Mouse (Mus musculus): Measurements from ENCODE around the gene C3. TPM values are rescaled to one million over a fixed set of nuclear protein-coding genes. Genes with fewer than 3 reads are reported as not detected.

The C3 gene
- total and polyA plus RNA-seq, 2 experiments from 2014 or later, result 0.78 to 1.8 TPM

DNA sequence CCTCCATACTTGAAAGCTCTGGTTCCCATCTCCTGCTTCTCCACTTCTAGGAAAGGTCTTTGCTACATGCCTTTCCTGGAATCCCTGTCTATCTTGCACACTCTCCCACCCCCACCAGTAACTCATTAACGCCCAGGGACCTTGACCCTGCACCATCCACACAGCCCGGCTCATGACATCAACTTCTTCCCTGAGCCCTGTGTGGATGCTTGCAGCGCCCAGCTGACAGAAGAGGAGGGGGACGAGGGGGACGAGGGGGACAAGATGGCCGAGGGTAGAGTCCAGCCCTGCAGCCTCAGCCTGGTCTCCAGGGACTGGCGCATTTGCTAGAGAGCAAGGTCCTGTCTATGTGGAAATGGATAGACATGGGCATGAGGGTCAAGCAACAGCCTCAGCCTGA, 5.1 kb upstream of the C3 start:
- DNase-seq (ENCODE audit: low spot score), result no peak
- H3K4me1 ChIP-seq (ENCODE audit: insufficient read depth, low read length), result no peaks in the 10 kb centered on the region
- no peak for TF ChIP-seq CTCF (IDR thresholded peaks at IDR 0.05; ENCODE audit: low read depth)
- peaks cover 14% of the 10 kb centered on the region; the same call in 1 of the 2 replicates for H3K36me3 ChIP-seq (ENCODE audit: insufficient read depth, low read length)
- H3K4me2 ChIP-seq (ENCODE audit: low read depth, low read length), result no peak overlapping the region
- no peaks in the 10 kb centered on the region for H3K9me3 ChIP-seq (ENCODE audit: low read length)
- no peaks in the 10 kb centered on the region for H3K27me3 ChIP-seq (ENCODE audit: insufficient read depth, low read length)
- ATAC-seq, result no peak
- no peak overlapping the region for H3K4me3 ChIP-seq (ENCODE audit: low read length)
- WGBS, result 47% methylated on average over 7 of the region's 7 CpGs
- H3K27ac ChIP-seq, result no peak overlapping the region
- H3K9ac ChIP-seq (replicated peaks; ENCODE audit: low read length), result no peak overlapping the region

DNA sequence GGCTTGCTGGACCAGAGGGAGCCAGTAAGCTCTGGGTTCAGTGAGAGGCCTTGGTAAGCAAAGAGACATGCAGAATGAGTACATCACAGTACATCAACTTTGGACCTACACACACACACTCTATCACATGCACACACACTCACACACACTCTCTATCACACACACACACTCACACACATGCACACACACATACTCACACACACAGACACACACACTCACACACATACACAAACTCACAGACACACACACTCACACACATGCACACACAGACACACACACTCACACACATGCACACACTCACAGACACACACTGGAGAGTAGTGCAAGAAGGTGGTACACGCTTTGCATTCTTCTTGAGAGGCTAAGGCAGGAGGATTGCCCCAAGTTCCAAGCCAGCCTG, 4.3 kb upstream of the C3 start:
- DNase-seq (ENCODE audit: low spot score) (no peak), ATAC-seq (no peak)
- no peak for TF ChIP-seq CTCF (IDR thresholded peaks at IDR 0.05; ENCODE audit: low read depth)
- 91% methylated on average over 1 of the region's 1 CpGs for WGBS
- Histone ChIP-seq H3K9me3 (ENCODE audit: low read length) (no peaks in the 10 kb centered on the region), H3K4me2 (ENCODE audit: low read depth, low read length) (no peak overlapping the region), H3K4me3 (ENCODE audit: low read length) (no peak overlapping the region), H3K27me3 (ENCODE audit: insufficient read depth, low read length) (no peaks in the 10 kb centered on the region), H3K27ac (no peak overlapping the region), H3K9ac (replicated peaks; ENCODE audit: low read length) (no peak overlapping the region), H3K4me1 (ENCODE audit: insufficient read depth, low read length) (no peaks in the 10 kb centered on the region), H3K36me3 (ENCODE audit: insufficient read depth, low read length) (peaks cover 6% of the 10 kb centered on the region; the same call in 1 of the 2 replicates)

DNA sequence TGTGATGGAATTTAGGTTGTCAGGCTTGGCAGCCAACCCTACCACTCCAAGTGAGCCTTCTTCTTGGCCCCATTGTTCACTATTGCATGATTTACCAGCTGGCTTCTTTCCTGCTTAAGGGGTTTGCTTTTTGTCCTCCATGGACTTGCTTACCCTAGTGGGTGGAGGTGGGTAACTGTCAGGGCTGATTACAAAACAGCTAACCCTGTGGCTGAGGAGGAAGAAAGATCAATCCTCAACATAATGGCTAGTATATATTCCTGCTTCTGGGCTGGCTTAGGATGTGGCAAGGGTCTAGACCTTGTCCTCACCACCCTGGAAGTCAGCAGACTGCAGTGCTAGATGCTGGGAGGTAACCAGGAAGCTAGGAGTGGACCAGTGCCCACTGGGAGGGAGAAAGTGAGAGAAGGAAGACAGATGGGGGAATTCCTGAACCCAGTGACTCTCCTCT, 3.4 kb upstream of the C3 start:
- Histone ChIP-seq H3K9me3 (ENCODE audit: low read length) (no peaks in the 10 kb centered on the region), H3K4me2 (ENCODE audit: low read depth, low read length) (no peak overlapping the region), H3K27ac (no peak overlapping the region), H3K36me3 (ENCODE audit: insufficient read depth, low read length) (no peaks in the 10 kb centered on the region), H3K4me3 (ENCODE audit: low read length) (no peak overlapping the region), H3K27me3 (ENCODE audit: insufficient read depth, low read length) (no peaks in the 10 kb centered on the region), H3K9ac (replicated peaks; ENCODE audit: low read length) (no peak overlapping the region), H3K4me1 (ENCODE audit: insufficient read depth, low read length) (no peaks in the 10 kb centered on the region)
- no peak for DNase-seq (ENCODE audit: low spot score)
- ATAC-seq, result no peak
- no peak for TF ChIP-seq CTCF (IDR thresholded peaks at IDR 0.05; ENCODE audit: low read depth)

GRCm38 (mm10) chr17:57230728-57231125, 2.8 kb upstream of the C3 start:
- Histone ChIP-seq H3K4me3 (ENCODE audit: low read length) (no peak overlapping the region), H3K9ac (replicated peaks; ENCODE audit: low read length) (no peak overlapping the region), H3K4me1 (ENCODE audit: insufficient read depth, low read length) (no peaks in the 10 kb centered on the region), H3K27ac (no peak overlapping the region), H3K27me3 (ENCODE audit: insufficient read depth, low read length) (no peaks in the 10 kb centered on the region), H3K4me2 (ENCODE audit: low read depth, low read length) (no peak overlapping the region), H3K36me3 (ENCODE audit: insufficient read depth, low read length) (no peaks in the 10 kb centered on the region), H3K9me3 (ENCODE audit: low read length) (no peaks in the 10 kb centered on the region)
- 70% methylated on average over 6 of the region's 6 CpGs for WGBS
- no peak for ATAC-seq
- DNase-seq (ENCODE audit: low spot score), result no peak
- no peak for TF ChIP-seq CTCF (IDR thresholded peaks at IDR 0.05; ENCODE audit: low read depth)

GRCm38 (mm10) chr17:57229851-57230727, 2.2 kb upstream of the C3 start:
- Histone ChIP-seq H3K4me2 (ENCODE audit: low read depth, low read length) (no peak overlapping the region), H3K4me3 (ENCODE audit: low read length) (no peak overlapping the region), H3K9me3 (ENCODE audit: low read length) (no peaks in the 10 kb centered on the region), H3K36me3 (ENCODE audit: insufficient read depth, low read length) (no peaks in the 10 kb centered on the region), H3K4me1 (ENCODE audit: insufficient read depth, low read length) (no peaks in the 10 kb centered on the region), H3K27ac (no peak overlapping the region), H3K9ac (replicated peaks; ENCODE audit: low read length) (no peak overlapping the region), H3K27me3 (ENCODE audit: insufficient read depth, low read length) (no peaks in the 10 kb centered on the region)
- no peak for DNase-seq (ENCODE audit: low spot score)
- no peak for ATAC-seq
- no peak for TF ChIP-seq CTCF (IDR thresholded peaks at IDR 0.05; ENCODE audit: low read depth)
- WGBS, result 65% methylated on average over 15 of the region's 15 CpGs

- ATAC-seq (no peak), DNase-seq (ENCODE audit: low spot score) (no peak)
- Histone ChIP-seq H3K27ac (no peak overlapping the region), H3K4me3 (ENCODE audit: low read length) (no peak overlapping the region), H3K4me2 (ENCODE audit: low read depth, low read length) (no peak overlapping the region), H3K9me3 (ENCODE audit: low read length) (no peaks in the 10 kb centered on the region), H3K27me3 (ENCODE audit: insufficient read depth, low read length) (no peaks in the 10 kb centered on the region), H3K4me1 (ENCODE audit: insufficient read depth, low read length) (no peaks in the 10 kb centered on the region), H3K36me3 (ENCODE audit: insufficient read depth, low read length) (no peaks in the 10 kb centered on the region), H3K9ac (replicated peaks; ENCODE audit: low read length) (no peak overlapping the region)
- no peak for TF ChIP-seq CTCF (IDR thresholded peaks at IDR 0.05; ENCODE audit: low read depth)
- WGBS, result 82% methylated on average over 3 of the region's 3 CpGs
Observed at GRCm38 (mm10) chr17:57228873-57229272, 937 bp upstream of the C3 start.

GRCm38 (mm10) chr17:57227468-57227867, 468 bp downstream of the C3 start:
- H3K27me3 ChIP-seq (ENCODE audit: insufficient read depth, low read length), result no peaks in the 10 kb centered on the region
- H3K4me1 ChIP-seq (ENCODE audit: insufficient read depth, low read length), result no peaks in the 10 kb centered on the region
- no peak overlapping the region for H3K4me2 ChIP-seq (ENCODE audit: low read depth, low read length)
- no peaks in the 10 kb centered on the region for H3K36me3 ChIP-seq (ENCODE audit: insufficient read depth, low read length)
- no peak overlapping the region for H3K27ac ChIP-seq
- ATAC-seq, result no peak
- H3K4me3 ChIP-seq (ENCODE audit: low read length), result no peak overlapping the region
- DNase-seq (ENCODE audit: low spot score), result no peak
- H3K9ac ChIP-seq (replicated peaks; ENCODE audit: low read length), result no peak overlapping the region
- H3K9me3 ChIP-seq (ENCODE audit: low read length), result no peaks in the 10 kb centered on the region
- TF ChIP-seq CTCF (IDR thresholded peaks at IDR 0.05; ENCODE audit: low read depth), result no peak
- 84% methylated on average over 2 of the region's 2 CpGs for WGBS

Data from hindbrain, postnatal 0 days (tissue).